Mouse (Mus musculus): ENCODE results near the gene Purb. TPM values are rescaled to one million over a fixed set of nuclear protein-coding genes. Genes with fewer than 3 reads are reported as not detected.

The Purb gene
- polyA plus RNA-seq, 1 experiment from 2014 or later: 21.6 TPM

DNA sequence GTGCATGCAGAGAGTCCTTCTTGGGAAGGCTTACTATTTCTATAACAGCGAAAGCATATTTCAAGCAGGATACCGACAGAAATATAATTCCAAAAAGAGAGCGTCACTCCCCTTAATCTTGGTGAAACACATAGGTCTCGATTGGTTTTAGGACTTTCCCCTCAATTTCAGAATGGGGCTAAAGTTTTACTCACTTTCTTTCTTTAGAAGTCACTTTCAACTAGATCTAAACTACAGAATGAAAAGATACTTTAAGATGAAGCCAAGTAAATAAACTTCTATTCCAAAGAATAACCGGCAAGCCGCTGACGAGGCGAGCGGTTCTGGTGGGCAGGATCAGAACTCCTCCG, 32.0 kb downstream of the Purb start:
- H3K27me3 ChIP-seq (replicated peaks; ENCODE audit: control insufficient read depth, insufficient read depth, low read length): no peaks in the 10 kb centered on the region
- H3K27ac ChIP-seq (ENCODE audit: low read depth, low read length): peak overlapping the region; percentile 90
- TF ChIP-seq CTCF (IDR thresholded peaks at IDR 0.05; ENCODE audit: low read depth): no peak
- H3K4me3 ChIP-seq (ENCODE audit: low read depth, low read length): peak overlapping the region; percentile 71
- under 1% methylated on average over 10 of the region's 10 CpGs for WGBS
- H3K4me2 ChIP-seq (replicated peaks; ENCODE audit: low read depth): peak overlapping the region; percentile 58
- ATAC-seq: no peak
- H3K36me3 ChIP-seq (ENCODE audit: control insufficient read depth, insufficient read depth): 0 out of 2 replicates have a peak, but pooled peaks cover 2% of the 10 kb centered on the region
- no peaks in the 10 kb centered on the region for H3K9me3 ChIP-seq (ENCODE audit: control insufficient read depth)
- no peaks in the 10 kb centered on the region for H3K4me1 ChIP-seq (replicated peaks; ENCODE audit: control insufficient read depth, insufficient read depth, low read length)
- peak overlapping the region; percentile 66 for H3K9ac ChIP-seq (ENCODE audit: low read depth, low read length)

DNA sequence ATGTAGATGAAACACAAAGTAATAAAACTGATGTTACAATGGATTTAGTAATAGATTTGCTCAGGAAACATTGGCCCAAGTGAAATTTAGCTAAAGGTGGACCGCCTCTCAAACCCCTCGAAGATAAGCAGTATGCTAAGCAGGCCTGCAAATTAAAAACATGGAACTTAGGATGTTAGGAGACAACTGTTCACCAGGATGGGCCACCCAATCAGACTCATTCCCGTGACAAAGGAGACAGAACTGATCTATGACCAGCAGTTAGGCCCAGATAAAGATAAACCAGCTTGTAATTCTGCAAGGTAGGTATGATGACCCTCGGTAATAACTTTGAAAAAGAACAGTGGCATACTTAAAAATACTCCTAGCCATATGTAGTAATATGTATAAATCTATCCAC, 32.6 kb downstream of the Purb start:
- WGBS: 36% methylated on average over 4 of the region's 4 CpGs
- peak overlapping the region; percentile 90 for H3K27ac ChIP-seq (ENCODE audit: low read depth, low read length)

DNA sequence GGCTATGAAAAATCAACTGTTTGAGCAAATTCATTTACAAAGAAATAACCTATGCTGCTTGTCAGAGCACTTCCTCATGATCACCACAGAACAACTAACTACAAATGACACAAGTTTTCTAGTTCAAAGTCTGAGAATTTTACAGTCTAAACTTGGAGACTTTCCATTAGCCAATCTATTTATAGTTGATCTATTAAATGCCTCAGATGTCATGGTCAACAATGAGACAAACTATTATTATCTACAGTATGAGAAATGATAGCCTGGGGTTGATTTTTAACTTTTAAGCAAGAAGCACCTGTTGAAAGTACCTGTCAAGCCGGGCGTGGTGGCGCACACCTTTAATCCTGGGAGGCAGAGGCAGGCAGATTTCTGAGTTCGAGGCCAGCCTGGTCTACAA, 33.2 kb downstream of the Purb start:
- H3K4me3 ChIP-seq (ENCODE audit: low read depth, low read length): no peak overlapping the region
- no peak overlapping the region for H3K9ac ChIP-seq (ENCODE audit: low read depth, low read length)
- H3K9me3 ChIP-seq (ENCODE audit: control insufficient read depth): no peaks in the 10 kb centered on the region
- no peaks in the 10 kb centered on the region for H3K4me1 ChIP-seq (replicated peaks; ENCODE audit: control insufficient read depth, insufficient read depth, low read length)
- no peak for TF ChIP-seq CTCF (IDR thresholded peaks at IDR 0.05; ENCODE audit: low read depth)
- H3K27me3 ChIP-seq (replicated peaks; ENCODE audit: control insufficient read depth, insufficient read depth, low read length): no peaks in the 10 kb centered on the region
- peak overlapping the region; percentile 4; the same call in 1 of the 2 replicates for H3K27ac ChIP-seq (ENCODE audit: low read depth, low read length)
- no peak overlapping the region for H3K4me2 ChIP-seq (replicated peaks; ENCODE audit: low read depth)
- peaks cover 9% of the 10 kb centered on the region for H3K36me3 ChIP-seq (ENCODE audit: control insufficient read depth, insufficient read depth)
- 55% methylated on average over 4 of the region's 4 CpGs for WGBS
- ATAC-seq: peak; percentile 11; the same call in 1 of the 2 replicates

More for the DNA sequence above, 32.6 kb downstream of the Purb start:
- H3K9ac ChIP-seq (ENCODE audit: low read depth, low read length): peak overlapping the region; percentile 66; the same call in 1 of the 2 replicates
- H3K4me3 ChIP-seq (ENCODE audit: low read depth, low read length): peak overlapping the region; percentile 71
- peak overlapping the region; percentile 58 for H3K4me2 ChIP-seq (replicated peaks; ENCODE audit: low read depth)
- no peak for ATAC-seq
- H3K36me3 ChIP-seq (ENCODE audit: control insufficient read depth, insufficient read depth): peaks cover 4% of the 10 kb centered on the region
- no peak for TF ChIP-seq CTCF (IDR thresholded peaks at IDR 0.05; ENCODE audit: low read depth)
- no peaks in the 10 kb centered on the region for H3K27me3 ChIP-seq (replicated peaks; ENCODE audit: control insufficient read depth, insufficient read depth, low read length)
- no peaks in the 10 kb centered on the region for H3K9me3 ChIP-seq (ENCODE audit: control insufficient read depth)
- no peaks in the 10 kb centered on the region for H3K4me1 ChIP-seq (replicated peaks; ENCODE audit: control insufficient read depth, insufficient read depth, low read length)

DNA sequence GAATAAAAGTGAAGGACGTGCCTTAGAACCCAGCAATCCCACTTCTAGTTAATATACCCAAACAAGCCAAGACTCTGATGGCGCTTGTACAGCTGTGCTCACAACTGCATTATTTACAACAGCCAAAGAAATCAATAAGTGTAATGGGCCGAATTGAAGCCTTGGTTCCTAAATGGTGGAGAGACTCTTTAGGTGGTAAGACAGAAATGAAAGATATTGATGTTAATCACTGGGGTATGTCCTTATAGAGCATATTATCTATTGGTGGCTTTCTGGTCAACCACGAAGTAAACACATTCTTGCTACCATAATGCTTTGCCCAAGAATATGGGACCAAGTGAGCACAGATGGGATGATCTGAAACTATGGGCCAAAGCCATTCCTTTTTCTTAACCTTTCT, 35.5 kb downstream of the Purb start:
- Histone ChIP-seq H3K9me3 (ENCODE audit: control insufficient read depth) (no peaks in the 10 kb centered on the region), H3K4me1 (replicated peaks; ENCODE audit: control insufficient read depth, insufficient read depth, low read length) (no peaks in the 10 kb centered on the region), H3K4me3 (ENCODE audit: low read depth, low read length) (no peak overlapping the region), H3K9ac (ENCODE audit: low read depth, low read length) (no peak overlapping the region), H3K36me3 (ENCODE audit: control insufficient read depth, insufficient read depth) (peaks cover 26% of the 10 kb centered on the region), H3K4me2 (replicated peaks; ENCODE audit: low read depth) (no peak overlapping the region), H3K27me3 (replicated peaks; ENCODE audit: control insufficient read depth, insufficient read depth, low read length) (no peaks in the 10 kb centered on the region), H3K27ac (ENCODE audit: low read depth, low read length) (peak overlapping the region; percentile 3; the same call in 1 of the 2 replicates)
- WGBS: 94% methylated on average over 4 of the region's 4 CpGs
- no peak for TF ChIP-seq CTCF (IDR thresholded peaks at IDR 0.05; ENCODE audit: low read depth)
- ATAC-seq: no peak

DNA sequence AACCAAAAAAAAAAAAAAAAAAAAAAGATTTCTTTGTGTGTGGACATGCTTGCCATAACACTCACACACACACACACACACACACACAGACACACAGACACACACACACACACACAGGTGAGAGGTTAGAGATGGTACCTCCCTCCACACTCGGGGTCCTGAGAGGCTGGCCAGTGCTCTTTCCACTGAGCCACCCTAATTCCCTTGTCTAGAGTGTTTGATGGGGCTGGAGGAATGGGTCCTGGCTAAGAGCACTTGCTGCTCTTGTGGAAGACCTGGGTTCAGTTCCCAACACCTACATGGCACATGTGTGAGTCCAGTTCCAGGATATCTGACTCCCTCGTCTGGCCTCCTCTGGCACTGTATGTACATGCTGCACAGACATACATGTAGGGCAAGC, 38.0 kb downstream of the Purb start:
- H3K4me2 ChIP-seq (replicated peaks; ENCODE audit: low read depth): no peak overlapping the region
- no peak overlapping the region for H3K9ac ChIP-seq (ENCODE audit: low read depth, low read length)
- H3K27me3 ChIP-seq (replicated peaks; ENCODE audit: control insufficient read depth, insufficient read depth, low read length): no peaks in the 10 kb centered on the region
- TF ChIP-seq CTCF (IDR thresholded peaks at IDR 0.05; ENCODE audit: low read depth): no peak
- no peak overlapping the region for H3K4me3 ChIP-seq (ENCODE audit: low read depth, low read length)
- H3K4me1 ChIP-seq (replicated peaks; ENCODE audit: control insufficient read depth, insufficient read depth, low read length): no peaks in the 10 kb centered on the region
- peaks cover 44% of the 10 kb centered on the region for H3K36me3 ChIP-seq (ENCODE audit: control insufficient read depth, insufficient read depth)
- ATAC-seq: no peak
- no peak overlapping the region for H3K27ac ChIP-seq (ENCODE audit: low read depth, low read length)
- no peaks in the 10 kb centered on the region for H3K9me3 ChIP-seq (ENCODE audit: control insufficient read depth)
- 96% methylated on average over 2 of the region's 2 CpGs for WGBS

DNA sequence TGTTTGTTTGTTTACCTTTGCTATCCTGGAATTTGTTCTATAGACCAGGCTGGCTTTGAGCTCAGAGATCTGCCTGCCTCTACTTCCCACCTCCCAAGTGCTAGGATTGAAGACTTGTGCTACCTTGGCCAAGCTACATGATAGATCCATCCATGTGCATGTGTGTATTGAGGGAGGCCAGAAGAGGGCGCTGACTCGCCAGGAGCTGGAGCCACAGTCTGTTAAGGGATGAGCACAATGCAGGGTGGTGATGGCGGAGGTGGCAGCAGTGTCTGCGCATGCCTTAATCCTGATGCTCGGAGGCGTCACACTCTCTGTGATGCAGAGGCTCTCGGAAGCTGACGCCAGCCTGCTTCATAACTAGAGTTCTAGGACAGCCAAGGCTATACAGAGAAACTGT, 39.3 kb downstream of the Purb start:
- H3K4me3 ChIP-seq (ENCODE audit: low read depth, low read length): no peak overlapping the region
- H3K9me3 ChIP-seq (ENCODE audit: control insufficient read depth): no peaks in the 10 kb centered on the region
- H3K9ac ChIP-seq (ENCODE audit: low read depth, low read length): no peak overlapping the region
- TF ChIP-seq CTCF (IDR thresholded peaks at IDR 0.05; ENCODE audit: low read depth): peak; percentile 88
- no peak overlapping the region for H3K4me2 ChIP-seq (replicated peaks; ENCODE audit: low read depth)
- no peaks in the 10 kb centered on the region for H3K4me1 ChIP-seq (replicated peaks; ENCODE audit: control insufficient read depth, insufficient read depth, low read length)
- ATAC-seq: 0 out of 2 replicates have a peak, but pooled peaks have one; percentile 38
- 77% methylated on average over 8 of the region's 8 CpGs for WGBS
- peaks cover 55% of the 10 kb centered on the region for H3K36me3 ChIP-seq (ENCODE audit: control insufficient read depth, insufficient read depth)
- H3K27ac ChIP-seq (ENCODE audit: low read depth, low read length): no peak overlapping the region
- H3K27me3 ChIP-seq (replicated peaks; ENCODE audit: control insufficient read depth, insufficient read depth, low read length): no peaks in the 10 kb centered on the region

DNA sequence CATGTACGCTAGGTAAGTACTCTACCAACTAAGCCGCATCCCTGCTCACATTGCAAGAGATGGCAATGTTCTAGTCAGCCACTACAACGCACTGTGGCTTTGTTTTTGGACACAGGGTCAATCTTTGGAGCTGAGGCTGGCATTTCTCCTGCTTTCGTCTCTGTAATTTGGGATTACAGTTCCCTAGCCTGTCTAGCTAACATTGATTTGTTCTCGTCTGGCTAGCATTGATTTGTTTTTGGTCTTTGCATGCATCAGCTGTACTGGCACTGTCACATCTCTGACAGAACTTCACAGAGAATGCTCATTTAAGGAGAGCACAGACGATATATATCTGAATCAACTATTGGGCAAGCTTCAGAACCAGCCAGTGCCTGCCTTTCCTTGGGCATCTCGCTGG, 45.5 kb downstream of the Purb start:
- Histone ChIP-seq H3K4me3 (ENCODE audit: low read depth, low read length) (no peak overlapping the region), H3K4me2 (replicated peaks; ENCODE audit: low read depth) (no peak overlapping the region), H3K27me3 (replicated peaks; ENCODE audit: control insufficient read depth, insufficient read depth, low read length) (no peaks in the 10 kb centered on the region), H3K9ac (ENCODE audit: low read depth, low read length) (no peak overlapping the region), H3K9me3 (ENCODE audit: control insufficient read depth) (no peaks in the 10 kb centered on the region), H3K36me3 (ENCODE audit: control insufficient read depth, insufficient read depth) (peaks cover 83% of the 10 kb centered on the region), H3K27ac (ENCODE audit: low read depth, low read length) (no peak overlapping the region), H3K4me1 (replicated peaks; ENCODE audit: control insufficient read depth, insufficient read depth, low read length) (no peaks in the 10 kb centered on the region)
- WGBS: 94% methylated on average over 7 of the region's 7 CpGs
- no peak for ATAC-seq
- TF ChIP-seq CTCF (IDR thresholded peaks at IDR 0.05; ENCODE audit: low read depth): no peak

Data from intestine, postnatal 0 days (tissue).